Mouse (Mus musculus): ENCODE measurements around the gene Frmd5.

GRCm38 (mm10) chr2:121705756-121706155 is 101.1 kb downstream of the Frmd5 start:
- TF ChIP-seq EP300 (IDR thresholded peaks at IDR 0.05; ENCODE audit: low read depth) (no peak), CTCF (IDR thresholded peaks at IDR 0.05; ENCODE audit: low read depth) (no peak)
